ENCODE assay signal across 8 mouse cellular contexts in genomic region chr19:32210099-32210449, GRCm38 (mm10).
DNase-seq lines count a peak whose midpoint lies in the region; ATAC-seq and TF ChIP-seq lines count a peak whose summit lies in the region.

No protein-coding gene starts in this region.

- peak in 1 of 2 experiments; percentile 29 for DNase-seq in cerebellum, adult 2 months
- no peak for DNase-seq in cerebellum, adult 8-10 months
- DNase-seq in liver, embryonic 13.5 days, result no peak
- no peak for DNase-seq in right cerebral cortex, postnatal 14 days
- no peak for DNase-seq in gastrocnemius, postnatal 4 days (ENCODE audit: low spot score in 2 of 2)

- no peak overlapping the region for H3K9ac ChIP-seq in hindbrain, embryonic 12.5 days
- peak overlapping the region; percentile 75 for H3K9ac ChIP-seq in liver, embryonic 13.5 days

- H3K4me2 ChIP-seq in hindbrain, embryonic 12.5 days (replicated peaks), result peak overlapping the region; percentile 65
- H3K4me2 ChIP-seq in liver, embryonic 13.5 days, result peak overlapping the region; percentile 87
- H3K4me2 ChIP-seq in myocyte (ENCODE audit: low read depth), result peak overlapping the region; percentile 74

- peak overlapping the region; percentile 29 for H3K4me3 ChIP-seq in cerebellum, adult 2 months (replicated peaks; ENCODE audit: insufficient read depth, low read depth, low read length)
- peak overlapping the region; percentile 70 for H3K4me3 ChIP-seq in brown adipose tissue, adult 24 weeks (ENCODE audit: insufficient read depth, low read depth, low read length)
- H3K4me3 ChIP-seq in hindbrain, embryonic 12.5 days, result peak overlapping the region; percentile 36
- H3K4me3 ChIP-seq in liver, embryonic 13.5 days (replicated peaks), result peak overlapping the region; percentile 64
- H3K4me3 ChIP-seq in myocyte, result peak overlapping the region; percentile 34

- H3K27me3 ChIP-seq in cerebellum, adult 2 months (ENCODE audit: control insufficient read depth, insufficient read depth, low read length), result no peaks in the 10 kb centered on the region
- no peaks in the 10 kb centered on the region for H3K27me3 ChIP-seq in hindbrain, embryonic 12.5 days
- H3K27me3 ChIP-seq in liver, embryonic 13.5 days, result no peaks in the 10 kb centered on the region
- no peaks in the 10 kb centered on the region for H3K27me3 ChIP-seq in myocyte (ENCODE audit: control insufficient read depth, insufficient read depth, insufficient read length)

- no peaks in the 10 kb centered on the region for H3K36me3 ChIP-seq in hindbrain, embryonic 12.5 days
- H3K36me3 ChIP-seq in liver, embryonic 13.5 days, result no peaks in the 10 kb centered on the region
- no peaks in the 10 kb centered on the region for H3K36me3 ChIP-seq in myocyte (ENCODE audit: control insufficient read depth, insufficient read depth)

- H3K79me2 ChIP-seq in myocyte (ENCODE audit: control insufficient read depth, insufficient read depth), result no peaks in the 10 kb centered on the region

- no peak for ATAC-seq in hindbrain, embryonic 12.5 days (ENCODE audit: low FRiP score)
- ATAC-seq in liver, embryonic 13.5 days (ENCODE audit: low read depth), result no peak

- H3K9me3 ChIP-seq in hindbrain, embryonic 12.5 days (replicated peaks), result no peaks in the 10 kb centered on the region
- H3K9me3 ChIP-seq in liver, embryonic 13.5 days (replicated peaks), result no peaks in the 10 kb centered on the region

- no peak for TF ChIP-seq POLR2A in cerebellum, adult 2 months (IDR thresholded peaks at IDR 0.05; ENCODE audit: borderline replicate concordance, insufficient read depth, low read length)
- TF ChIP-seq POLR2A in myocyte (IDR thresholded peaks at IDR 0.05; ENCODE audit: insufficient read length, low read depth), result no peak

- WGBS in cerebellum, adult 2 months, result 22% methylated on average over 5 of the region's 5 CpGs
- 31% methylated on average over 5 of the region's 5 CpGs for WGBS in hindbrain, embryonic 12.5 days
- WGBS in liver, embryonic 13.5 days (ENCODE audit: insufficient replicate concordance), result 15% methylated on average over 5 of the region's 5 CpGs

- no peak overlapping the region; the same call in 1 of the 2 replicates for H3K27ac ChIP-seq in cerebellum, adult 2 months (ENCODE audit: insufficient read depth, low read length)
- peak overlapping the region; percentile 88 for H3K27ac ChIP-seq in brown adipose tissue, adult 24 weeks (replicated peaks; ENCODE audit: low read depth, low read length)
- no peak overlapping the region for H3K27ac ChIP-seq in hindbrain, embryonic 12.5 days
- peak overlapping the region; percentile 82 for H3K27ac ChIP-seq in liver, embryonic 13.5 days

- H3K4me1 ChIP-seq in cerebellum, adult 2 months (ENCODE audit: control insufficient read depth, insufficient read depth, low read length), result peaks cover 6% of the 10 kb centered on the region
- peaks cover 11% of the 10 kb centered on the region; the same call in 1 of the 2 replicates for H3K4me1 ChIP-seq in brown adipose tissue, adult 24 weeks (ENCODE audit: control insufficient read depth, insufficient read depth, insufficient read length, low read length)
- H3K4me1 ChIP-seq in hindbrain, embryonic 12.5 days, result peaks cover 10% of the 10 kb centered on the region
- peaks cover 42% of the 10 kb centered on the region for H3K4me1 ChIP-seq in liver, embryonic 13.5 days (replicated peaks)

- no peak for TF ChIP-seq CTCF in cerebellum, adult 2 months (IDR thresholded peaks at IDR 0.05; ENCODE audit: borderline replicate concordance, insufficient read depth, low read depth, low read length)

- H3ac ChIP-seq in myocyte (ENCODE audit: control insufficient read depth, insufficient read length), result no peak overlapping the region

TF ChIP-seq in myocyte, 11 proteins besides CTCF, POLR2A, EP300 and RAD21:
- no peak for TF ChIP-seq CEBPB (IDR thresholded peaks at IDR 0.05; ENCODE audit: insufficient read depth, poor library complexity, severe bottlenecking)
- TF ChIP-seq USF1 (IDR thresholded peaks at IDR 0.05; ENCODE audit: low read depth), result peak; percentile 44
TF ChIP-seq in myocyte: peak in this region for 1.

Comparison
In these comparisons a context has a peak if more than half of its experiments do, and no peak if none do; other contexts are left out.
1. H3K27ac ChIP-seq: peak in brown adipose tissue, adult 24 weeks (single experiment) and liver, embryonic 13.5 days (single experiment); none in cerebellum, adult 2 months (single experiment) and hindbrain, embryonic 12.5 days (single experiment).
2. Peak in every context shown above with its lines, with median percentiles within 50 percentile points of each other: H3K4me3 ChIP-seq and H3K4me2 ChIP-seq.